Mouse (Mus musculus) embryonic facial prominence, embryonic 10.5 days (tissue): ENCODE data around the gene Mei1. TPM values are rescaled to one million over a fixed set of nuclear protein-coding genes. Genes with fewer than 3 reads are reported as not detected.
A peak's percentile ranks its signal among the peaks of the same experiment; 100 is the strongest.

Experiments used
- DNase-seq: peaks from one replicate; pipeline ENCODE4 v3.0.0-alpha.2; 2017; ENCODE audit warnings: low spot score
- H3K27ac ChIP-seq: fragments of 300-500 bp; sonication (generic); replicated peaks from 2 replicates; pipeline ENCODE4 v1.5.1; 2016; ENCODE audit warnings: mild to moderate bottlenecking
- H3K27me3 ChIP-seq: fragments of 300-500 bp; sonication (generic); replicated peaks from 2 replicates; pipeline ENCODE4 v1.6.1; 2016; ENCODE audit warnings: low read depth, mild to moderate bottlenecking; ENCODE audit not compliant: poor library complexity, severe bottlenecking
- H3K36me3 ChIP-seq: fragments of 300-500 bp; sonication (generic); replicated peaks from 2 replicates; pipeline ENCODE4 v1.6.1; 2016; ENCODE audit warnings: mild to moderate bottlenecking, moderate library complexity
- H3K4me1 ChIP-seq: fragments of 300-500 bp; sonication (generic); 2 replicates; pipeline ENCODE4 v1.6.1; 2016
- H3K4me3 ChIP-seq: fragments of 300-500 bp; sonication (generic); 2 replicates; pipeline ENCODE4 v1.5.1; 2016; ENCODE audit warnings: mild to moderate bottlenecking, moderate library complexity
- H3K9me3 ChIP-seq: fragments of 300-500 bp; sonication (generic); 2 replicates; pipeline ENCODE4 v1.6.1; 2016; ENCODE audit warnings: mild to moderate bottlenecking
- WGBS: fragments of 180-500 bp; shearing (Covaris S2); methylation state at CpG from one replicate; pipeline ENCODE4 v1.1.7; 2016; 5-methylcytosine and 5-hydroxymethylcytosine counted together
- polyA plus RNA-seq: library from polyadenylated mRNA; unstranded; fragments of >200 nt; fragmentation: Nextera tagmentation; extraction: Ambion mirVana; gene quantifications from 2 replicates; pipeline ENCODE4 v1.2.1, GENCODE M21; 2016

The Mei1 gene
- polyA plus RNA-seq, 1 experiment from 2014 or later: 0.14 TPM

GRCm38 (mm10) chr15:82158243-82159035, 88.6 kb downstream of the Mei1 start:
- Histone ChIP-seq H3K4me1 (peaks cover 64% of the 10 kb centered on the region), H3K4me3 (0 out of 2 replicates have a peak overlapping the region, but pooled peaks have one; percentile 8), H3K27me3 (no peaks in the 10 kb centered on the region), H3K36me3 (peaks cover 44% of the 10 kb centered on the region), H3K9me3 (no peaks in the 10 kb centered on the region), H3K27ac (peak overlapping the region; percentile 54)
- DNase-seq: no peak
- WGBS: 59% methylated on average over 17 of the region's 17 CpGs

- H3K27me3 ChIP-seq: no peaks in the 10 kb centered on the region
- no peaks in the 10 kb centered on the region for H3K9me3 ChIP-seq
- DNase-seq: no peak
- no peak overlapping the region for H3K4me3 ChIP-seq
- WGBS: 82% methylated on average over 9 of the region's 9 CpGs
- H3K27ac ChIP-seq: no peak overlapping the region
- peaks cover 69% of the 10 kb centered on the region for H3K4me1 ChIP-seq
- peaks cover 39% of the 10 kb centered on the region for H3K36me3 ChIP-seq
Measured at GRCm38 (mm10) chr15:82159471-82159870, 89.7 kb downstream of the Mei1 start.

GRCm38 (mm10) chr15:82160731-82161640, 91.2 kb downstream of the Mei1 start:
- Histone ChIP-seq H3K27me3 (no peaks in the 10 kb centered on the region), H3K9me3 (no peaks in the 10 kb centered on the region), H3K27ac (no peak overlapping the region), H3K4me1 (peaks cover 70% of the 10 kb centered on the region), H3K36me3 (peaks cover 27% of the 10 kb centered on the region), H3K4me3 (no peak overlapping the region)
- DNase-seq: no peak
- WGBS: 84% methylated on average over 11 of the region's 11 CpGs

GRCm38 (mm10) chr15:82161965-82162600, 92.3 kb downstream of the Mei1 start:
- no peak for DNase-seq
- H3K27me3 ChIP-seq: no peaks in the 10 kb centered on the region
- H3K9me3 ChIP-seq: no peaks in the 10 kb centered on the region
- no peak overlapping the region for H3K27ac ChIP-seq
- H3K36me3 ChIP-seq: peaks cover 16% of the 10 kb centered on the region
- H3K4me1 ChIP-seq: peaks cover 76% of the 10 kb centered on the region
- no peak overlapping the region for H3K4me3 ChIP-seq
- WGBS: 91% methylated on average over 12 of the region's 12 CpGs

- peaks cover 78% of the 10 kb centered on the region for H3K4me1 ChIP-seq
Measured at GRCm38 (mm10) chr15:82163356-82164060, 93.7 kb downstream of the Mei1 start.

GRCm38 (mm10) chr15:82164061-82164399, 94.2 kb downstream of the Mei1 start:
- no peaks in the 10 kb centered on the region for H3K27me3 ChIP-seq
- no peaks in the 10 kb centered on the region; the same call in 1 of the 2 replicates for H3K36me3 ChIP-seq
- H3K4me1 ChIP-seq: peaks cover 74% of the 10 kb centered on the region
- H3K4me3 ChIP-seq: no peak overlapping the region
- no peak for DNase-seq
- H3K27ac ChIP-seq: peak overlapping the region; percentile 2
- H3K9me3 ChIP-seq: no peaks in the 10 kb centered on the region
- 64% methylated on average over 4 of the region's 4 CpGs for WGBS

More at GRCm38 (mm10) chr15:82163356-82164060, 93.7 kb downstream of the Mei1 start:
- Histone ChIP-seq H3K27ac (peak overlapping the region; percentile 2), H3K27me3 (no peaks in the 10 kb centered on the region), H3K4me3 (no peak overlapping the region), H3K9me3 (no peaks in the 10 kb centered on the region), H3K36me3 (peaks cover 3% of the 10 kb centered on the region; the same call in 1 of the 2 replicates)
- no peak for DNase-seq
- 88% methylated on average over 10 of the region's 10 CpGs for WGBS

GRCm38 (mm10) chr15:82164496-82164895, 94.7 kb downstream of the Mei1 start:
- Histone ChIP-seq H3K27ac (peak overlapping the region; percentile 2; the same call in 1 of the 2 replicates), H3K27me3 (no peaks in the 10 kb centered on the region), H3K9me3 (no peaks in the 10 kb centered on the region), H3K4me1 (peaks cover 69% of the 10 kb centered on the region), H3K36me3 (peaks cover 4% of the 10 kb centered on the region; the same call in 1 of the 2 replicates), H3K4me3 (no peak overlapping the region)
- no peak for DNase-seq
- 79% methylated on average over 7 of the region's 7 CpGs for WGBS

GRCm38 (mm10) chr15:82165332-82166239, 95.8 kb downstream of the Mei1 start:
- Histone ChIP-seq H3K9me3 (no peaks in the 10 kb centered on the region), H3K4me3 (no peak overlapping the region), H3K27ac (peak overlapping the region; percentile 51; the same call in 1 of the 2 replicates), H3K4me1 (peaks cover 60% of the 10 kb centered on the region), H3K36me3 (peaks cover 14% of the 10 kb centered on the region), H3K27me3 (no peaks in the 10 kb centered on the region)
- peak; percentile 77 for DNase-seq
- 61% methylated on average over 8 of the region's 8 CpGs for WGBS

GRCm38 (mm10) chr15:82166240-82167100, 96.7 kb downstream of the Mei1 start:
- Histone ChIP-seq H3K27ac (peak overlapping the region; percentile 51), H3K4me1 (peaks cover 51% of the 10 kb centered on the region)
- 70% methylated on average over 22 of the region's 22 CpGs for WGBS

GRCm38 (mm10) chr15:82167201-82168168, 97.7 kb downstream of the Mei1 start:
- Histone ChIP-seq H3K27me3 (no peaks in the 10 kb centered on the region), H3K27ac (peak overlapping the region; percentile 51), H3K4me3 (no peak overlapping the region), H3K4me1 (peaks cover 49% of the 10 kb centered on the region), H3K36me3 (peaks cover 33% of the 10 kb centered on the region), H3K9me3 (no peaks in the 10 kb centered on the region)
- no peak for DNase-seq
- 70% methylated on average over 23 of the region's 23 CpGs for WGBS

More at GRCm38 (mm10) chr15:82166240-82167100, 96.7 kb downstream of the Mei1 start:
- Histone ChIP-seq H3K27me3 (no peaks in the 10 kb centered on the region), H3K9me3 (no peaks in the 10 kb centered on the region), H3K36me3 (peaks cover 23% of the 10 kb centered on the region), H3K4me3 (no peak overlapping the region)
- no peak for DNase-seq
